Mouse (Mus musculus) adrenal gland, postnatal 4 days (tissue): Measurements from ENCODE around the gene Auts2. TPM values are rescaled to one million over a fixed set of nuclear protein-coding genes. Genes with fewer than 3 reads are reported as not detected.

ENCODE experiments used
- DNase-seq, 2 experiments: peaks; one replicate each; pipeline ENCODE4 v3.0.0; 2021 to 2022; ENCODE audit warnings: low spot score in 2 of 2, mixed read lengths in 2 of 2
- total RNA-seq, 2 experiments: library from RNA; stranded (reverse); gene quantifications; 2 replicates each; pipeline ENCODE4 v1.2.3; 2021

Auts2 gene
- total RNA-seq, 2 experiments from 2014 or later = 72.9 to 80.5 TPM

DNA sequence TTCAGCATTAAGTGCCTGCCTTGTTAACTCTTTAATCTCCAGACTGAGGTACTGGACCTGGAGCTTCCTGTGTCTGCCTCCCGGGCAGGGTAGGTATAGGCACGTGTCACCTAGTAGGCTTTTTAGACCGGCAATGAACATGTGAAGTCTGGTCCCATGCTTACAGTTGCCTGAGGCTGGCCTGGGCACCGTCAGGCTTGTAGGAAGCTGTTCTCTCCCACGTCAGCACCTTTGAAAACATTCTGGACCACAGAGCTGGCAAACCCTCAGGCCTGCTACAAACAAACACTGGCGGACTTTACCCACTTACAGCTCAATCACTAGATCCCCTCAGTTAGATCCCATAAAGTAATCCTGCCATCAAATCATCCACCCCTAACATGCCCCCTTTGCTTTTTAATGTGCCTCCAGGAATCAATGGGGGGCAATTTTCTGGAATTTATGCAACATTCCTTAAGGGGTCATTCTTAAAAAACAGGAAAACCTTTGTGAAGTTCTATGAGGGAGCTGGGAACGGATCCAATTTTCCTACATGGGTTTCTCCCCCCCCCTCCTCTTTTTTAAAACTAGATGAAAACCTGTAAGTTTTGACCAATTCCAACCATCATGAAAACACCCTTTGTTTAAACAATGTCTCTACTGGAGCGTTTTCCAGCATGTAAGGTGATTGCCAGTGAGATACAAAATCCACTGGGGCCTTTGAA, 692.4 kb downstream of the Auts2 start:
- no peak for DNase-seq

DNA sequence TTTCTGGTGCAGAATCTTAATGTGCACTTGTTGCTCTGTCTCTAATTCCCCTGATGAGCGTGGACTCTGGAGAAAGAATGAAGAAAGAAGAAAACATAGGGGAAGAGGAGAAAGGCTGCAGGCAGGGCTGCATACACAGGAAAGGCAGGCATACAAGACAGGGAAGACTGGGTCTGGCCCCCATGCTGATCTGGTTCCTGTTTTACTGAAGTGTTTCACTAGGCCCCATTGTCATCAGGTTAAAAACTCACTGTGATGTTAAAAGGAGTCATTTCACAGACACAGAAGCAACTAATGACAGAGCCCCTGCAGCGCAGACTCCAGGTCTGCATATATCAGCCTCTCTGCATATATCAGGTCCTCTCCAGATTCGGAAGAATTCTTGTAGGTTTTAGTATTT, 693.5 kb downstream of the Auts2 start:
- DNase-seq = no peak

DNA sequence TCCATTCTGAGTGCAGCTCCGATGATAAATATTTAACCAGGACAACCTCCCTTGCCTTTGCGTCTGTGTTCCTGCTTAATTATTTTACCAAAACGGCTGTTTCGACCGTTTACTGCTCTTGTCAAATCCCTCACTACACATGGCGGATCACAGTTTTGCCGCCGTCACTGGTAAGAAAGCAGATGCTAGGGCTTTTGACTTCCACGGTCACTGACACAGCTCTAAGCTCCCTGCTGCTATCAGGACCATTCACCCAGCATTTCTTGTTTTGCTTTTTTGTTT, 698.7 kb downstream of the Auts2 start:
- DNase-seq = no peak

DNA sequence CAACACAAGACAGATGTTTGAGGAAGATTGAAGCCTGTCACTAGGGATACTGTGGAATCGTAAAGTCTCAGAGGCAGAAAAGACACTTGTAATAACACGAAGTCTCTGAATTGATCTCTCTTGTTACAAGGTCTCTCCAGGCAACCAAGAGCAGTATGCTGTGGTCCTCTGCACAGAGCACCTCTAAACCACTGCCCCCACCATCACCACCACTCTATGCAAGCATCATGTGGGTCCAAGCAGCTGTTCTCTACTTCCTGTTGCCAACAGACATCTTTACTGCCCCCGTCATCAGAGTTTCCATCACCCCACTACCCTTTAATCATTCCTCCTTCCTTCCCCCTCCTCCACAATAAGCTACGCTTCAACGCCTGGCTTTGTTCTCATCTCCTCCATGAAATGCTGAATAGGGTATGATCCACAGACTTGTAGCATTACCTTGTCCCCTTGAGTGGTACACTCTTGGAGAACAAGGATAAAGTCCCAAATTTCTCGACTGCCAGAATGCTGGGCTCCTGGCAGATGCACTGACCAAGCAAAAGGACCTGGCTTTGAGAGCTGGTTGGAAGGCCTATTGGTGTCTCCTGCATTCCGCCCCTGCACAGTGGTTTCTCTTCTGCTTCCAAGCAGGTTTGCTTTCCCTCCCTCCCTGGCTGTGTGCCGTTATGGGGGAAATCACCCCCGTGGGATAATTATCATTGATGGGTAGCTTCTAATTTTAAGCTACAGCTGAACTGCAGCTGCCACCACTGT, 699.2 kb downstream of the Auts2 start:
- no peak for DNase-seq

DNA sequence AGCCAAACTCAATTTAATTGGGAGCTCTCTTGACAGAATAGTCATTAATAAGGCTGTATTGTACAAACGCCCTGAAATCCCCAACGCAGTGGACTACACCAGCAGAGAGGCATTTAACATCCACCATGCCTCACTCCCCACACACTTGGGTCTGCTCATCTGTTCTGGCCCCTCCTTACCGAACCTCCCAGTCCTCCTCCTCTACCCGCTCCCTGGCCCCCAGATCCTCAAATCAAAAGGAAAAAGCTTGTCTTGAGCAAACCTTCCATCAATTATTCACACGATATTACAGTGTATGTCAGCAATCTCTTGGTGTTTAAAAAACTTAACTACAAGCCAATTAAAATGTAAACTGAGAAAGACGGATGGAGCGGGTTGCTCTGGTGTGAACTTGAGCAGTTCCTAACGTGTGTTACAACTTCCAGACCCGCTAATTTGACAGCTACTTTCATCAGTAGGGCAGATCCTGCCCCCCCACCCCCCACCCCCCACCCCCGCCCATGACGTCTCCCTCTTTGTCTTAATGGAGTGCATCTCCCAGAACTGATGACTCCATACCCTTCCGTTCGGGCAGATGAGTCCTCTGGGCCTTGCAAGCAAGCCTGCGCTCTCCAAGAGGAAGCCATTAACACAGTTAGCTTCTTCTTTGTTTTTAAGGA, 703.4 kb downstream of the Auts2 start:
- DNase-seq = no peak

DNA sequence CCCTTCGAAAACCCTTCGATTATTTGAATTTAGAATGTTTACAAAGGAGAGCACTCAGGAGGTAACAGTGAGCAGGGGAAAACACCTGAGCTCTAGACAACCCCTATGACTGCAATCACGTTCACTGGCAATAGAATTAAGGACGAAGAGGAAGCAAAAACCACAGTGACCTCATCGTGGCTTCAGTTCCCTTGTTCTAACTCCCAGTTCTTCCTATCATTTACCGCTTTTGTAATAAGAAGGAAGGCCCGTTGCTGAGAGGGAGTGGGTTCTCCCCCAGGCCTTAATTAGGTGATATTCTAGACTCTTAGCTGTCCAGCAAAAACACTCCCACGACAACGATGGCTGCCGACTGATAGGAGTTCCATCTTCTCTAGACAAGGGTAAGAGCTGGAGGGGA, 704.1 kb downstream of the Auts2 start:
- DNase-seq = no peak

DNA sequence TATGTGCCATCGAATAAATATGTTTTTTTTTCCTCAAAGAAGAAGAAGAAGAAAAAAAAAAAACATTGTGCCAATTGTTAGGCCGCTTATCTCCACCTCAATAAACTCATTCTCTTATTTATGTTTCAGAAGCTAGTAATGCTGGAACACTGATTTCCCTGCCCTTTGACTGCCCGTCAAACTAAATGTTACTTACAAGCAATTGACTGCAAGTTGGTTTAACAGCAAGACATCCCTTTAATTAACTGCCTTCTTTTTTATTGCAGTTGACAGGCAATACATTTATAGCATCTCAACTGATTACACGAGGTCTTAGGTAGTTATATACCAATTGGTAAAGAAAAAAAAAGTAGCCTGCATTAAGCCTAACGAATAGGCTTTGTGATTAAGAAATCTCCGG, 705.1 kb downstream of the Auts2 start:
- no peak for DNase-seq

DNA sequence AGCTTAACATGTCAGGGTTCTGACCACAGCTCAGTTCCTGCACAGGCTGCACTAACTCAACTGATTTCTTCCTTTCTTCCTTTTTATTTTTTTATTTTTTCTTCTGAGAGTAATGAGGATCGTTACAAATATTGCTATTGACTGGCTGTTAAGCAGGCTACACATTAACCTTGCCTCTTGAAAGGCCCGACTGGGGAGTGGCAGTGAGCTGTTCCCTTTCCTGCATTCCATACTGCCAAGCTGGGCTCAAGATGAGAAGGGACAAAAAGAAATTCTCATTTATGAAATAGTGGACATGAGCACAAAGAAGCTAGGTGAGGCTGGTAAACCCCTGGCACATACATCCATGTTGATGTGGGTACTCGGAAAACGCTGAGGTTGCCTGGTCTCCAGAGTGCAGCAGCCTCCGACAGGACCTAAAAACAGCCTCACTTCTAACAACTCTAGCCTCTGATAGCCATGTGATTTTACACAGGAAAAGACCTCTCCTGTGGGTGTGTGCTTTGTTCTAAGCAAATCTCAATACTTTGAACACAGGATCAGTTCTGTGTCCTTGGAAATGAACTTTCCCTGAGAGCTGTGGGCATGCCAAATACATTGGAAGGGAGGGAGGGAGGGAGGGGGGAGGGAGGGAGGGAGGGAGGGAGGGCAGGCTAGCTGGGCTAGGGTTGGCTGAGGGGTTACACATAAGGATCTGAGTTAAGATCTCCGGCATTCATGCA, 707.0 kb downstream of the Auts2 start:
- no peak for DNase-seq

DNA sequence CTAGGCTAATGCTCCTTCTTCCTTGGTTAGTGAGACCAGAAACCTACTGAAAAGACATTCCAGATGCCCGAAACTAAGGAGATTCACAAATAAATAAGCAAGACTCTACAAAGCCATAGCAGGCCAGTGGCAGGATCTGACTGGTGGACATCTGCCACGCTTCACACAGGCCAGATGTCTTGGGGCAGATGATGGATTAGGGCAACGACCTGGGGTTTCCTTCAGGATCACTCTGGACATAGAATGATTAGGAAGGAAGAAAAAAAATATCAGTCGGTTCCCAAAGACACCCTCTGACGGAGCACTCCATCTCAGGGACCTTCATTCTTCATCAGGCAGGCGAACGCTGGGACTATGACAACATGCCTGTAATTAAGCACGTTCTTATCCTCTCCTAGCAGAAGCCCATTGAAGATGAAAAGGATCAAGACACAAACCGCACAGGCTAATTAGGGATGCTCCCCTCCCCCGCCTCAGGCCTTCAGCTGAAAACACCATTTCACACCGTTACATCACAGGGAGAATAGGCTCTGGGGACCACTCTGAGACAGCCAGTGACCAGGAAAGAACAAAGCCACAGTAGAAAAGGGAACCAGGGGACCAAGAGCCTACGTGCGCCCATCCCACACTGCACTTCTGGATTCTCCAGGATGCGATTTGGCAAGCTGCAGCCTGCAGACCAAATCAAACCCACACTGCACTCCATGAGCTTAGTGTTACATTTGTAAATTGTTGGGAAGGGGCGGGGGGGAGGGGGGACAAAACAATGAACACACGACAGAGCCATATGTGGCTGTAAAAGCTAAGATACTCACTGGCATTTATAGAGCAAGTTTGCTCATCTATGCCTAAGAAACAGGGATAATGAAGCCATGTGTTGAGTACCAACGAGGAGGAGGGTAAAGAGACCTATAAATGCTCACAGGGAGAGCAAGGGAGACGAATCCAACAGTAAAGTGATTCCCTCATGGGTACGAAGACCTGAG, 710.0 kb downstream of the Auts2 start:
- no peak for DNase-seq

DNA sequence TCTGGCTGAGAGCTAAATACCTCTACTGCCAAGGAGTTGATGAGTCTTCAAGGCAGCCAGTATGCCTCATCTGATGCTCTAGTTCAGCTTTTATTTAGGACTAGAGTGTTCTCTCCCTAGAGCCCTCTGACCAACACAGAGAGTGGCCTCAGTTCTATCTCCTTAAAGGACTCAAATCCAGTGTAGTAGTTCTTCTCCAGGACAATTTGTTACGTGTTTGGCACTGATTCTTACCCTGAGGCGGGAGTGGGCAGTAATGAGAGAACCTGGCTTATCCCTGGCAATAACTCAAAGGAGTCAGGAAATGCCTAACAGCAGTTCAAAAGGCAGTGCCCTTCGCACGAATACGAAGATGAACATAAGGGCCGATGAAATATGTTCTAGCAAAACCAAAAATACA, 713.0 kb downstream of the Auts2 start:
- DNase-seq = no peak

DNA sequence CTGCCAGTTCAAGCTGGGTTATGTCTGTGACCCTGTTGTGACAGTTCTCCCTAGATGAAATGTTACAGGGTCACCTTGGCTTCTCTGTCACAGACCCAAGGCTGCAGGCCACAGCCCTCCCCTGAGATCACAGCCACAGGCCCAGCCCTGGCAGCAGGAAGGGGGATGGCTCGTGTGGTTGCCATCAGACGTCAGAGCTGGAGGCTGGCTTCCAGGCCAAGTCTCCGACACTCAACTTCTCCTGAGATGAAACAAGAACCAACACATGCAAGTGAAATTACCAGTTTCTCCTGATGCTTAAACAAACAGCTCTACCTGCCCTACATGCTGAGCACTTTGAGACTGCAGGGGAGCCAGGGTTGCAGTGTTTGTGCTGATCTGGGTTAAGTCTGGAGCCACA, 713.9 kb downstream of the Auts2 start:
- DNase-seq = peak; percentile 12 to 19

DNA sequence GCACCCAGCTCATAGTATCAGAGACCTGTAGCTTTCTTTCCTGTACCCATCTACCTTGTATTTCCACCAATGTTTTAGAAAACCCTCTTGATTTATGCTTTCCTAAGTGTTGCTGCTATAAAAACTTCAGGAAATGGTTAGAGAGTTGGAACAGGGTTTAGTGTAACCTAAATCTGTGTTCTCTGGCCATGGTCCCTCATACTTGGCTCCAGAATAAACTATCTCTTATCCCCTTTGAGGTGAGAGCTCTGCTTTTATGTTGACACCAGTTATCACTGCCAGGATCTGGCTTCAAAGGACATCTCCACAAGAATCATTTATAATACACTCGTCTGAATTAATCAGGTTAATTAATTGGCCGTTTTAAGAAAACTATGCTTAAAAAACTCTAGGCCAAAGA, 714.5 kb downstream of the Auts2 start:
- DNase-seq = no peak

DNA sequence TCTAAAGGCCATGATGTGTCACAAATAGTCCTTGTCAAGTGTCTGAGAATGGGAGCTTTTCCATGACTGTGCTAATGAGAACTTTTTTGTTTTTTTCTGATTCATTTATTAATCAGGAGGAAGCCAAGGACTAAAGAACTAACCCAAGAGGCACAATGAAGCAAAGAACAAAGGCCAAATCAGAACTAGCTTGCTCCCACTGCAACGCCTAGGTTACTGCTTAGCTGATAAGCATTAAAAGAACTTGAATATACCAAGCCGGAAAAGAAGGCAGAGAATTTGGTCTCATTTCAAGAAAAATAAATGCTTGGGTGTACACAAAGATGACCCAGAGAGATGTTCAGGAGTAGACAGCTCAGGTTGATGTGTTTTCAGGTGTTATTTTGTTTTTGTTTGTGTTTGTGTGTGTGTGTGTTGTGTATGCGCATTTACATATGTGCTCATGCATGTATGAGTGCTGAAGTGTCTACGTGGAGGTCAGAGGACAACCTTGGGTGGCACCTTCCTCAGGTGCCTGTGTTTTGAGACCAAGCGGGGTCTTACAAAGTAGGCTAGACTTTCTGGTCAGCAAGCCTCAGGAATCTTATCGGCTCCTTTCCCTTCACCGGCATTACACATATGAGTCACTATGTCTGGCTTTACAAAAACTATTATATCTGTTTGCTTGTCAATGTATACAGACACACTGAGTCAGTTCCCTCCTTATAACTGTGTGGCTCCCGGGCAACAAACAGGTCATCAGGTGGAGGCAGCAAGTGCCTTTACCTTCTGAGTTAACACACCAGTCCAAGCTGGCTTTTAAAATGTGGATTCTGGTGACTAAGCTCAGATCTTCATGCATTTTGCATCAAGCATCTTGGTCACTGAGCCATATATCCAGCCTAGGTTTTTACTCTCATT, 716.5 kb downstream of the Auts2 start:
- no peak for DNase-seq

DNA sequence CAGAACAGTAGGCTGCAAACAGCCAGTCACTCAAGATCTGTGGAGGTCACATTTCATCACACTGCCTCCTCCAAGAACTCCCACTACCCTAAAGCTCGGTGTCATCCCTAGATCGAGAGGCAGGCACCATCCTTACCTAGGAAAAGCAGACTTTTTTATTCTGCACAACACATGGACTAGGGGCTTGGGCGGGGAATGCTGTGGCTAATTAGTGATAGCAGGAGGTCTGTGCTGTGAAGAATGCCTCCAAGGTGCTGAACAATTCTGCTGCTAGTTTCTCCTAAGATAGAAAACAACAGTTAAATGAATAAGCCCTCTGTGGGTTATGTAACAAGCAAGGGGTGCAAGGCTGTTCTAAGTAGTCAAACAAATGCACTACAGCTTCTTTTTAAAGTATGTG, 717.7 kb downstream of the Auts2 start:
- DNase-seq = no peak

DNA sequence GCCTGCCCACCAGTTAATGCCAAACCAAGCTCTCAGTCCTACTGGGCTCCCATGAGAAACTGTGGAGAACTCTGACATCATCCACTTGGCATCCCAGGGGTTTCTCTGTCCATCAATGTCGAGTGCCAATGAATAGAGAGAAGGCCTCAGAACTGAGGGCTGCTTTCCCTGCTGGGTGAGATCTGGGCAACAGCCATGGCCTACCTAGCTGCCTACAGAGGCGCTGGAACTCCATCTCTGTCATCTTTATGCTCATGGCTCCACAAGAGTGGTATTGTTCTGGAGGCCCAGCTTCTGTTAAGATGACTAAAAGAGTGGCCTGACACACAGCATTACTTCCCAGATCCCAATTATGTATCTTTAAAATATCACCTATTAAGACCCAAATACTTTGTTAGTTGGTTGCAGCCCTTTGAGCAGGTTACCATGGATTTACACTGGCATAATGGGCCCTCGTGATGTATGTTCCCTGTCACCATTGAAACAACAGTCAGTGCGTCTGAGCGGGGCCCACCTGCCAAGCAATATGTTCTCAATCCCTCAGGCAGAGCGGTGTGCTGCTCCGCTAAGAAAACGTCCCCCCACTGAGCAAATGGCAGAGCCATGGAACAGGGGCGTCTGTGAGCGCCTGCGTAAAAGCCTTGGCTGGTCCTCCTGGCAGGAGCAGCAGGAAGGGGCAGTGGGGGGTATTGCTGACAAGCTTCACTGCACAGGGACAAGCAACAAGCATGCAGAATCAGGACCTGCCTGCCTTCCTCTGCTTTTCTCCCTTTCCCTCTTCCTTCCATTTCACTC, 718.8 kb downstream of the Auts2 start:
- DNase-seq = no peak

DNA sequence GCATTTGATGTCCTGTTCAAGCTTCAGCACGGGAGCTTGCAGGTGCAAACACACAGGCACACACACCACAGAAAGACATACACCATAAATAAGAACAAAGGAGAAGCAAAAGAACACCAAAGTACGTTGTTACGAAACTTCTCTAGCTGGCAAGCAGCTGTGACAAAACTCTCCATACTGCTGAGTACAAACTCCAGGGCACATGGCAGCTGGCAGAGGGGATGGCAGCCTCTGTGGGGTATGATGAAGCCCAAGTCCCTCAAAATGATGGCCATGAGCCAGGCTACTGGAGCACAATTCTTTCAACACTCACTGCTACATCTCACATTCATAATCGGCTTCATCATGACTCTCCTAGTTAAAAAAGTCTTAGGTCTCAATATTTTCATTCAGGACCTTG, 721.7 kb downstream of the Auts2 start:
- DNase-seq = no peak

DNA sequence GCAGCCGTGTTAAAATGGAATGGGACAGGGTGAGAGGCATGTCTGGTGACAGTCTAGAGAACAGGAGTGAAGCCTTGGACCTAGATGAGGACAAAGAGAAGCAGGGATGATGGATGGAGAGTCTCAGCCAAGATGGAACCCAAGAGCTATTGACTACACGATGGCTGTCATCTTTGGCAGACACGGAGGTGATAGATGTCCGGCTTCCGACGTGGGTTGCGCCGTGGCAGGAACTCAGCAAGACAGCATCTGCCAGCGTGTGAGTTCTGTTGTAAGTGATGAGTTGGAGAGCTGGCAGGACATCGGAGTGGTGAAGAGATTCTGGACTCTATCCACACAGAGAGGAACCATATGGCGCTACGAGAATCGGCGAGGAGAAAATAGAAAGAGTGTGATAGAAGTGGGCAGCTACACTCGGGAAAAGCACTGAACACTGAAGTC, 723.9 kb downstream of the Auts2 start:
- no peak for DNase-seq

DNA sequence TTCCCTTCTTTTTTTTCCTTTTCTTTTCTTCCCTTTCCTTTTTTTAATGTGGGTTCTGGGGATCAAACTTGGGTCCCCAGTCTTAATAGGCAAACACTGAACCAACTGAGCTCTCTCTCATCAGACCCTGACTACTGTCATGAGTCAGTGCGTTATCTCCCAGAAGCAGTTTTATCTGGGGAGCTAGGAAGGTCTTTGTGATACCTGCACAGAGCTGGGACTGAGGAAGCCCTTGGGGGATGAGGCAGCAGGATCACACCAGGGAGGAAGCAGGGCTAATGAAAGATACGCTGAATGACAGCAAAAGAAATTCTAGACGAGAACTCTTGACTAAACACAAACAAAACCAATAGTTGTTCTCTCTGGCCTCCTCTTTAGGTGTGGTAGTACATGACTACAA, 727.6 kb downstream of the Auts2 start:
- no peak for DNase-seq

DNA sequence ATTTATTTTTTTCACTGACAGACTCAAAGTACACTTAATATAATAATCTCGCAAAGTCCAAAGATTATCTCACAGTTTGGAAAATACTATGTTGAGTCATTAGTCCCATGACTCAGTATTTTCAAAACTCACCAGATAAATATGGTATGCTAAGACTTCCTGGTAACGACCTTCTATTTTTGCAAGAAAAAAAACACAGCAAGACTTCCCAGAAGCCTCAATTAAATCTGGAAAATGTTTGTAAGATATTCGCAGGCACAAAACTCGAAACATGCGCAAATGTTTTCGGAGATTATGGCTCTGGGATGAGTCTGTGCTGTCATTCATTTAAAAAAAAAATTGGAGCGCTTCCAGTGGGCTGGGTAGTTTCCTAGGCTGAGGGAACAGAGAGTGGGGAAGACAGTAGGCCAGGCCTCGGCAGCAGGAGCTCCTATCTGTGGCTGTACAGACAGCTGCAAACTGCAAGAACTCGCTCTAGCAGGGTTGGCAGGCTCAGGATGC, 728.6 kb downstream of the Auts2 start:
- no peak for DNase-seq
